Mouse (Mus musculus): ENCODE measurements around the gene Gm49405. TPM values are rescaled to one million over a fixed set of nuclear protein-coding genes. Genes with fewer than 3 reads are reported as not detected.
A peak's percentile ranks its signal among the peaks of the same experiment; 100 is the strongest.
"Not testable (repeated sequence)": the region's sequence is repeated elsewhere in the genome, so short reads cannot be mapped to it uniquely, and the experiment has no call there.

Gene Gm49405
- polyA plus RNA-seq, 1 experiment from 2014 or later: 1.1 TPM

GRCm38 (mm10) chr19:4036327-4037045, 36.1 kb downstream of the Gm49405 start:
- DNase-seq (ENCODE audit: low spot score) (peak; percentile 75), ATAC-seq (ENCODE audit: low FRiP score, low TSS enrichment) (peak; percentile 82)
- no peaks in the 10 kb centered on the region for H3K36me3 ChIP-seq (ENCODE audit: control insufficient read depth, insufficient read depth, low read length)
- no peaks in the 10 kb centered on the region for H3K9me3 ChIP-seq (ENCODE audit: control insufficient read depth, low read length)
- no peak overlapping the region for H3K4me3 ChIP-seq (ENCODE audit: low read depth, low read length)
- WGBS: 60% methylated on average over 12 of the region's 12 CpGs
- peak overlapping the region; percentile 18 for H3K4me2 ChIP-seq (replicated peaks; ENCODE audit: low read depth)
- TF ChIP-seq CTCF (IDR thresholded peaks at IDR 0.05; ENCODE audit: low read depth) (no peak), EP300 (optimal IDR thresholded peaks at IDR 0.05) (no peak)
- H3K27ac ChIP-seq (replicated peaks): 0 out of 2 replicates have a peak overlapping the region, but pooled peaks have one; percentile 24
- no peaks in the 10 kb centered on the region for H3K4me1 ChIP-seq (replicated peaks; ENCODE audit: control insufficient read depth, insufficient read depth)
- H3K9ac ChIP-seq (ENCODE audit: low read length): 0 out of 2 replicates have a peak overlapping the region, but pooled peaks have one; percentile 38
- H3K27me3 ChIP-seq (ENCODE audit: control insufficient read depth, insufficient read depth, low read length): no peaks in the 10 kb centered on the region

DNA sequence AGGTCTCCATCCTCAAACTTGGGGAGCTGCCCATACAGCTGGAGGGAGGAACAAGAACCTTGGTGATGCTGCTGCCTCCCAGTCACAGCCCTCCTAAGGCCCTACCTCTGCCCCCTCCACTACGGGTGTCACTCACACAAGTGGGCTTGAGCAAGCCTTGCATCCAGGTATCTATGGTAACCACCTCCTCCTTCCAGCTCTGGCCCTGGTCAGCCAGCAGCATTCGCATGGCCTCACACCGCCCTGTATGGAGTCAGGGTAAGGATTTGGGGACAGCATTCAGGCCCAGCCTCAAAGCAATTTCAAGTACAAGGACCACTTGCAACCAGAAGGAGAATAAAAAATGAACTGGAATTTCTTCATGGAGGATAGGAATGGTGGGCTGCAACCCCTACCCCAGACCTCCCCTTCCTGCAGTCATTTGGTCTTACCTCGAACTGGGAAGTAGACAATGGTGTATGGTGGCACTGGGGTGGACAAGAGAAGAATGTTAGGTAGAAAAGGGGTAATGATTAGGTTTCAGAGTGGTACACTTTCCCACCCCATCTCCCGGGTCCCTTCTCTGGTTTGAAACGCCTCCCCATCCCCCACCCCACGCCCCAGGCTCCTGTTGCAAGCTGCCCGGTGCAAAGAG, 36.8 kb downstream of the Gm49405 start:
- Histone ChIP-seq H3K27ac (replicated peaks) (peak overlapping the region; percentile 88), H3K4me2 (replicated peaks; ENCODE audit: low read depth) (peak overlapping the region; percentile 74), H3K9ac (ENCODE audit: low read length) (peak overlapping the region; percentile 80), H3K4me3 (ENCODE audit: low read depth, low read length) (peak overlapping the region; percentile 64)
- WGBS: 19% methylated on average over 7 of the region's 8 CpGs
- not testable (repeated sequence) for H3K27me3 ChIP-seq (ENCODE audit: control insufficient read depth, insufficient read depth, low read length); H3K9me3 ChIP-seq (ENCODE audit: control insufficient read depth, low read length); H3K4me1 ChIP-seq (replicated peaks; ENCODE audit: control insufficient read depth, insufficient read depth); H3K36me3 ChIP-seq (ENCODE audit: control insufficient read depth, insufficient read depth, low read length); DNase-seq (ENCODE audit: low spot score)
- peak; percentile 13; the same call in 1 of the 2 replicates for ATAC-seq (ENCODE audit: low FRiP score, low TSS enrichment)

DNA sequence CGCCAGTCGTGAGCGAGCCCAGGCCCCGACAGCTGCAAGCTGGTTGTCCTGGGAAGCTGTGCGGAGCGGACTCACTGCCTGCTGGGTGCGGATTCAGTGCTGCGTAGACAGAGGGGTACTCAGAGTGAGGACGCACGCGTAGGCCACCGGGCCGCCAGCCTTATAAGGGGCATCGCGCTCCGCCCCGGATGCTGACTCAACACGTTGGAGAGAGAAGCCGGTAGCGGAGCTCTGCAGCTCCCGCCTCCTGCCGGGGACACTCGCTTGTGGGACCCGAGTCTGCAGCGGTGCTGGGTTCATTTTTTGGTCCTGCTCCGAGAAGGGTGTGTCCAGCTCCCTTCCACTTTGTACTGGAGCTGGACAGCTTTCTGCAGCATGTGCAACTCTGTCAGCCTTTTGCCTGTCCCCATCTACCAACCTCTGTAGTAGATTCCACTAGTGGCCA, 37.4 kb downstream of the Gm49405 start, which contains the start of gene Gstp1:
Gene Gstp1, minus strand, starts transcription at position 198 of the 445 bp plus-strand sequence.
- under 1% methylated on average over 25 of the region's 26 CpGs for WGBS

DNA sequence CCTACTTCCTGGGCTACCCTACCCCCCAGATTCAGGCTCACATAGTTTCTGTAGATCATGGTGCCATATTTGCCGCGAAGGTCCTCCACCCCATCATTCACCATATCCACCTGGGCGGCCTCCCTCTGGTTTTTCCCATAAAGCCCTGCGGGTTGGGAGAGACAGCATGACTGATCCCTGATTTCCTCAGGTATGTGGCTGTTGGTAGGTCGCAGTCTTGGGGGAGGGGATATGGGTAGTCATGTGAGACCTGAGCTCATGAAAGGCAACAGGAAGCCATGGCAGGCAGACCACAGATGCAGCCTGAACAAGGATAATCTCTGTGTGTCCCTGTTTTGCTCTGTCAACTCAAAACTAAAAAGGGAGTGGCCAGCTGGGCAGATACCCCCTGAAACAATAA, 40.5 kb downstream of the Gm49405 start:
- H3K36me3 ChIP-seq (ENCODE audit: control insufficient read depth, insufficient read depth, low read length); H3K4me3 ChIP-seq (ENCODE audit: low read depth, low read length); DNase-seq (ENCODE audit: low spot score); H3K27me3 ChIP-seq (ENCODE audit: control insufficient read depth, insufficient read depth, low read length); H3K9me3 ChIP-seq (ENCODE audit: control insufficient read depth, low read length); H3K4me1 ChIP-seq (replicated peaks; ENCODE audit: control insufficient read depth, insufficient read depth); H3K27ac ChIP-seq (replicated peaks); H3K9ac ChIP-seq (ENCODE audit: low read length); ATAC-seq (ENCODE audit: low FRiP score, low TSS enrichment); H3K4me2 ChIP-seq (replicated peaks; ENCODE audit: low read depth): not testable (repeated sequence)
- WGBS: 87% methylated on average over 5 of the region's 5 CpGs

More for the DNA sequence above, 37.4 kb downstream of the Gm49405 start, which contains the start of gene Gstp1:
- Histone ChIP-seq H3K9ac (ENCODE audit: low read length) (peak within 1 kb of the TSS; percentile 80), H3K27ac (replicated peaks) (peak within 1 kb of the TSS; percentile 88), H3K27me3 (ENCODE audit: control insufficient read depth, insufficient read depth, low read length) (no peaks in the 10 kb centered on the region), H3K4me3 (ENCODE audit: low read depth, low read length) (peak within 1 kb of the TSS; percentile 64), H3K36me3 (ENCODE audit: control insufficient read depth, insufficient read depth, low read length) (no peaks in the 10 kb centered on the region), H3K9me3 (ENCODE audit: control insufficient read depth, low read length) (no peaks in the 10 kb centered on the region), H3K4me1 (replicated peaks; ENCODE audit: control insufficient read depth, insufficient read depth) (no peaks in the 10 kb centered on the region), H3K4me2 (replicated peaks; ENCODE audit: low read depth) (peak within 1 kb of the TSS; percentile 74)
- DNase-seq (ENCODE audit: low spot score) (peak; percentile 89), ATAC-seq (ENCODE audit: low FRiP score, low TSS enrichment) (peak; percentile 70)
- TF ChIP-seq EP300 (optimal IDR thresholded peaks at IDR 0.05) (no peak), CTCF (IDR thresholded peaks at IDR 0.05; ENCODE audit: low read depth) (peak; percentile 63)

- H3K4me3 ChIP-seq (ENCODE audit: low read depth, low read length); H3K36me3 ChIP-seq (ENCODE audit: control insufficient read depth, insufficient read depth, low read length); H3K4me2 ChIP-seq (replicated peaks; ENCODE audit: low read depth); H3K4me1 ChIP-seq (replicated peaks; ENCODE audit: control insufficient read depth, insufficient read depth); H3K27ac ChIP-seq (replicated peaks); DNase-seq (ENCODE audit: low spot score); ATAC-seq (ENCODE audit: low FRiP score, low TSS enrichment); H3K9ac ChIP-seq (ENCODE audit: low read length); H3K9me3 ChIP-seq (ENCODE audit: control insufficient read depth, low read length); H3K27me3 ChIP-seq (ENCODE audit: control insufficient read depth, insufficient read depth, low read length): not testable (repeated sequence)
- 88% methylated on average over 3 of the region's 4 CpGs for WGBS
These were observed 41.1 kb downstream of the Gm49405 start for GRCm38 (mm10) chr19:4041500-4041899.

GRCm38 (mm10) chr19:4042124-4042523, 41.7 kb downstream of the Gm49405 start:
- H3K36me3 ChIP-seq (ENCODE audit: control insufficient read depth, insufficient read depth, low read length): no peaks in the 10 kb centered on the region
- DNase-seq (ENCODE audit: low spot score) (peak; percentile 85), ATAC-seq (ENCODE audit: low FRiP score, low TSS enrichment) (peak; percentile 66)
- 0 out of 2 replicates have a peak overlapping the region, but pooled peaks have one; percentile 24 for H3K27ac ChIP-seq (replicated peaks)
- H3K9ac ChIP-seq (ENCODE audit: low read length): no peak overlapping the region
- H3K4me2 ChIP-seq (replicated peaks; ENCODE audit: low read depth): 0 out of 2 replicates have a peak overlapping the region, but pooled peaks have one; percentile 14
- 46% methylated on average over 14 of the region's 14 CpGs for WGBS
- TF ChIP-seq CTCF (IDR thresholded peaks at IDR 0.05; ENCODE audit: low read depth) (no peak), EP300 (optimal IDR thresholded peaks at IDR 0.05) (no peak)
- no peak overlapping the region for H3K4me3 ChIP-seq (ENCODE audit: low read depth, low read length)
- H3K4me1 ChIP-seq (replicated peaks; ENCODE audit: control insufficient read depth, insufficient read depth): no peaks in the 10 kb centered on the region
- H3K27me3 ChIP-seq (ENCODE audit: control insufficient read depth, insufficient read depth, low read length): no peaks in the 10 kb centered on the region
- no peaks in the 10 kb centered on the region for H3K9me3 ChIP-seq (ENCODE audit: control insufficient read depth, low read length)

- not testable (repeated sequence) for H3K27ac ChIP-seq (replicated peaks); H3K9ac ChIP-seq (ENCODE audit: low read length); H3K4me3 ChIP-seq (ENCODE audit: low read depth, low read length); H3K4me1 ChIP-seq (replicated peaks; ENCODE audit: control insufficient read depth, insufficient read depth); H3K4me2 ChIP-seq (replicated peaks; ENCODE audit: low read depth); H3K9me3 ChIP-seq (ENCODE audit: control insufficient read depth, low read length); H3K27me3 ChIP-seq (ENCODE audit: control insufficient read depth, insufficient read depth, low read length); H3K36me3 ChIP-seq (ENCODE audit: control insufficient read depth, insufficient read depth, low read length); DNase-seq (ENCODE audit: low spot score); ATAC-seq (ENCODE audit: low FRiP score, low TSS enrichment)
- WGBS: 82% methylated on average over 5 of the region's 5 CpGs
These were observed 43.7 kb downstream of the Gm49405 start for GRCm38 (mm10) chr19:4044109-4044508.
